Mouse (Mus musculus) 416B (cell line): ENCODE measurements at regions not wholly inside any gene's neighbourhood (a gene's known extent, or its start where the extent isn't known, plus 50 kb on each side); places are given as distances from the start of the nearest gene placed in this dataset.

Experiments used
- DNase-seq: peaks from one replicate; pipeline ENCODE4 v3.0.0; 2011; ENCODE audit warnings: low read depth

- peak; percentile 82 for DNase-seq
These were observed 191.0 kb upstream of the Tgfbr2 start for GRCm38 (mm10) chr9:116366193-116366592.

- no peak for DNase-seq
These were observed 190.5 kb upstream of the Tgfbr2 start for GRCm38 (mm10) chr9:116365701-116366100.

GRCm38 (mm10) chr9:116365016-116365685 is 190.0 kb upstream of the Tgfbr2 start:
- no peak for DNase-seq

GRCm38 (mm10) chr9:116361092-116361491 is 185.9 kb upstream of the Tgfbr2 start:
- no peak for DNase-seq

DNA sequence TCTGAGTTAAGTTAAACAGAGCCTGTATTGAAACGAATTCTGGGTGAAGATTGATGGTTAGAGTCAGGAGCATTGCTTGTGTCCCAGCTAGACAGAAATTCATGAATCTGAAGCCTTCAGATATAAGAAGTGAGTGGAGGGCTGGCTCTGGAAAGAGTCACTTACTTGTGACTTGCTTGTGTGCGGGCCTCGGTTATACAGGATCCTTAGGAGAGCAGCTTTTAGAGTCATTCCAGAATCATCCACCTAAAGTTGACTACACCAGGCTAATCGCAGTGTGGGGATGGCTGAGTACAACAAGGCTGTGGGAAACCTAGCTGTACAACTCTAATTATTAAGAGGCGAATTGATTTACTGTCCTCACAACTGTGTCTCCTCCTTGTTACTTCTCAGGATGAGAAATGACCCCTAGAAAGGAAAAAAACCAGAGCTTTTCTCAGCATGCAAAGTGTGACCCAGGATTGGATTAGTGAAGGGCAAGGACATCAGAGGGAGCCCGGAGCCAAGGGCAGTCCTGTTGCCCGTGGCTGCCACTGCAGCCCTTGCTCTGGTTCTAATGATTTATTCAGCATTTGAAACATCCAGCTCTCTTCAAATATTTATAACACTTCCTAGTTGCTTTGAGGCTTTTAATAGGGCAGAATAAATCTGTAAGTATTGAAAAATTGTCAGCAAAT is 179.0 kb upstream of the Tgfbr2 start:
- DNase-seq = no peak

- no peak for DNase-seq
These were observed 177.8 kb upstream of the Tgfbr2 start for GRCm38 (mm10) chr9:116352801-116353494.

- no peak for DNase-seq
These were observed 175.8 kb upstream of the Tgfbr2 start for GRCm38 (mm10) chr9:116350804-116351547.

- DNase-seq = no peak
These were observed 171.9 kb upstream of the Tgfbr2 start for GRCm38 (mm10) chr9:116347021-116347420.

GRCm38 (mm10) chr9:116346495-116346894 is 171.3 kb upstream of the Tgfbr2 start:
- no peak for DNase-seq

GRCm38 (mm10) chr9:116343086-116343481 is 167.9 kb upstream of the Tgfbr2 start:
- no peak for DNase-seq

GRCm38 (mm10) chr9:116342446-116343085 is 167.4 kb upstream of the Tgfbr2 start:
- no peak for DNase-seq

DNA sequence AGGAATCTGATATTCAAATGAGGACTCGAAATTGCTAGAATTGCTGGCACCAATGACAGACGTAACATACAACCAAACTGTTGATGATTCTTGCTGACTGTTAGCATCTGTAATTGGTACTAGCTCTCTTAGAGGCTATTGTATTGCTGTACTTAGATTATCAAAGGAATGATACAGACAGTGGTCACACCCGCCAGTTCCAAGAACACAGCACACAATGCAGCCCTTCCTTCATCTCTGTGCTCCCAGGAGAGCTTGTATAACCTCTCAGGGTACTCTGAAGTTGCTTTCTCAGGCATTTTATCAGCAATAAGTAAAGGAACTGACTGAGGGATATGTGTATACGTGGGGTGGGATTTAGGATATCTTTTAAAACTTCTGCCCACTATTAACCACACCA is 166.8 kb upstream of the Tgfbr2 start:
- DNase-seq = no peak

DNA sequence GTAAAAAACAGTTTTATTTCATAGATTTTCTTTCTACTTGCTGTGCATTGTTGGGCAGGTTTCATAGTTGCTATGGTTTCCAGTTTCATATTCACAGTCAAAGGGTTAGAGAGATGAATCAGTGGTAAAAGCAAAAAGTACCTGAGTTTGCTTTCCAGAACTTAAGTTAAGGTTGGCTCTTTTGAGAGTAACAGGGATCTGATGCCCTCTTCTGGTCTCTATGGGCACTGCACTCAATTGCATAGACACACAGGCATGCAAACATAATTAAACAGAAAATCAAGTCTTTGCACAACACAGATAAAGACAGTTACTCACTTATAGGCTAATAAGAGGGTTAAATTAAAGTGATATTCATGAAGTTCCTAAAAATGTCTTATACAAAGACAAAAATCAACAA is 165.8 kb upstream of the Tgfbr2 start:
- peak; percentile 49 for DNase-seq

DNA sequence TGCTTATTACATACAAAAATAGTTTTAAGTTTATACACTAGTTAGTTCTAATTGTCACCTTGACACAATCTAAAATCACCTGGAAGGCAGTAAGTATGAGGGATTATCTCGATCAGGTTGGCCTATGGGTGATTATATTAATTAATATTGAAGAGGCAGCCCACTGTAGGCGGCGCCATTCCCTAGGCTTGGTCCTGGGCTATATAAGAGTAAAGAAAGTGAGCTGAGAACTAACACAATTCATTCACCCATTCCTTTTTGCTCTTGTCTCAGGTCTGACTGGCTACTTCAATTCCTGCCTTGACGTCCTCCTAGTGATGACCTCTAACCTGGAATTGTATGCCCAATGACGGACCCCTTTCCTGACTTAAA is 163.6 kb upstream of the Tgfbr2 start:
- no peak for DNase-seq

GRCm38 (mm10) chr9:116338093-116338728 is 163.1 kb upstream of the Tgfbr2 start:
- peak; percentile 79 for DNase-seq

DNA sequence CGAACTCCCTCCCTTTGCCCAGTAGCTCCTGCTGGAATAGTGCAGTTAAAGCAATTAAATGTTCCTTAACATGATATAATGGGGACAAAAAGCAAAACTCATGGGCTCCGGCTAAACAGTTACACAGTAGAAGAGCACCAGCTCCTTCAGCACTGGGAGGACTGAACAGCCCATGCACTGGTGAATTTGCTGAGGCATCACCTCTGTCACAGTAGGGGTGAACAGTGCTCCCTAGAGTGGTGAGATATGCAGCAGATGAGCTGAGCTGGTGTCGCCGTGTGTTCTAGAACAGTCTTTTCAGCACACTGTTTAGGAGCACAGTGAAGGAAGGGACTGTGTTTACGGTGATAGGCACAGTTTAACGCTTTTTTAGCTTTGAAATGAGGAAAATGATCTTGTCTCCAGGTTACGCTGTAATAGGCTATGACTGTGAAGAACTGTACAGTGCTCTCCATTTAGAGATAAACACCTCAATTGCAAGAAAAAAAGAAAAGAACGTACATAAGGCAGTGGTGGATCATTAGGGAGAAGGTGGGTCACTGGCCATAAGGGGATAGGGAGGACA is 162.4 kb upstream of the Tgfbr2 start:
- DNase-seq = no peak

GRCm38 (mm10) chr9:116335561-116336478 is 160.7 kb upstream of the Tgfbr2 start:
- DNase-seq = peak; percentile 21

DNA sequence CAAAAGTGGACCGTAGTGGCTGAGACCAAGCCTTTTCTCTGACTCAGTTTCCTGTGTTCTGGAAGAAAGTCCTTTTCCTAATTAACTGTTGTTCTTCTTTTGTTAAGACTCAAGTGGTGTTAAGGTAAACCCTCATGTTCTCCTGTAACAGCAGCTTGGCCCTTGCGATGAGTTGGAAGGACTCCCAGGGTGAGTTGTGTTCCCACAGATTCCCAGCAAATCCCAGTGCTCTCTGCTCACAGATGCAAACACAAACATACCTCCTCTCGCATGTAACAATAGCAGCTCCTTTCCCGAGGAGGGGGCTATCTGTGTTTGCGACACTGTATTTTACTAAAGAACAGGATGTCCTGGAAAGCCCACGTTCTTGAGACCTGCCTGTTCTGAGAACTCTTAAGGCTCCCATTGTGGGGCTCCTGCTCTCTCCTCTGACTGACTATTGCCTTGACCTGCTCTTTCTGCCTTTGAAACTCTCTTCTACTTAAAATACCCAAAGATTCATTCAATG is 158.8 kb upstream of the Tgfbr2 start:
- DNase-seq = no peak

DNA sequence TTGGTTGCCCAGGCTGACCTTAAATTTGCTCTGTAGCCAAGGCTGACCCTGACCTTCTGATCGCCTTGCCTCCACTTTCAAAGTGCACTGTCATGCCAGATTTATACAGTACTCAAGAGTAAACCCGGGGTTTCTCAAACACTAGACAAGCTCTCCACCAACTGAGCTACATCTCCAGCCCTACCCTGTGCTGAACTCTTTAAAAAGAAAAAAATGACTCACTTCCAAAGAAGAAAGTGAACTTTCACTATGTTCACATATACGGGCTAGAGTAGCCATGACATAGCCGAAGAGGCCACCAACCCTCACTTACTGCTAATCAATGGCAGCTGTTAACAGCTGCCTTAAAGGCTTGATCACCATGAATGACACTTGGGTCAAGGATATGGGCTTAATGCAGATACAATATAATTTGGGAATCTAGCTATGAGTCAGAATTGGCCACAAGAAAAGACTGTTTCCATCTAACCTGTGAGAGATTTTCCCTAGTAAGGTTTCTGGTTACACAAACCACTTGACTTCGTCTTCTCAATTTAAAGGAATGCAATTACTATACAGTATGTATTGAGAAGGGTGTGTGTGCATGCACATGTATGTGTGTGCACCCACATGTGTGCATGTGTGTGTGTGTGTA is 157.4 kb upstream of the Tgfbr2 start:
- DNase-seq = no peak
